Mouse (Mus musculus) right cerebral cortex, postnatal 25 days (tissue): ENCODE measurements around the gene Robo4.

Experiments
- DNase-seq: peaks from one replicate; pipeline ENCODE4 v3.0.0; 2022

Robo4 gene

DNA sequence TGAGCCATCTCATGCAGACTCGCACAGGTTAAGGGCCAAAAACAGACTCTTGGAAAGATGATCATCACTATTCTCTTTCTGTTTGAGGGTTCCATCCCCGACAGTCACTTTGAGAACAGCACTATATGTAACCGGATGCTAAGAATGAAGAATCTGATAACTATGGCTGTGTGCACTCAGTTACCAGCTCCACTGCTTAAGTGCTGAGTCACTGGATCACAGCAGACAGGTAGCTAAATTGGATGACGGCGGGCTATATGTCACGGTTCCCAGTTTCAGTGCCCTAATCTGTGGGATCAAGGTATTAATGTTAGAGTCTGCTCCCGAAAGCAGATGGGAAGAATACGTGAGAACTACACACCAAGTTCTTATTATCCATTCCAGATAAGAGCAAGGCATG lies 54.2 kb downstream of the Robo4 start:
- no peak for DNase-seq

DNA sequence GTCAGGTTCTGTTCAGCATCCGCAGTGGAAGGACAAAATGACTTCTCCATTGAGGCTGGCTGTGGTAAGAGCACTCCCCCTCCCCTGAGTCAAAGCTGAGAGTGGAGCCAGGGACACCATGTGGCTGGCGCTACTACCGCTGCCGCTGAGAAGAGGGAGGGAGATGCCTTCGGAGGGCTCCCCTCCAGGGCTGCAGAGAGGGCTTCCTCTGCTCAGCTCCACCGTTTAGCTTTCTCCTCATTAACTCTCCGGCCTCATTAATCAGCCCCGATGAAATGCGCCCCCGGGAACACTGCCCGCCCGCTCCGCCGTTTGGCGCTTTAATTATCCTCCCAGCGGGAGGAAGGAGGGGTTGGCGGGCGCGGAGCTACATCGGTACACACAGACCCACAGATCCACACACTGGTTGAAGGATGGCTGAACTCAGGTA lies 54.8 kb downstream of the Robo4 start:
- DNase-seq = peak; percentile 68

GRCm38 (mm10) chr9:37457151-37457550 lies 55.5 kb downstream of the Robo4 start:
- DNase-seq = no peak

- no peak for DNase-seq
These were observed 58.0 kb downstream of the Robo4 start for GRCm38 (mm10) chr9:37459665-37460042.

DNA sequence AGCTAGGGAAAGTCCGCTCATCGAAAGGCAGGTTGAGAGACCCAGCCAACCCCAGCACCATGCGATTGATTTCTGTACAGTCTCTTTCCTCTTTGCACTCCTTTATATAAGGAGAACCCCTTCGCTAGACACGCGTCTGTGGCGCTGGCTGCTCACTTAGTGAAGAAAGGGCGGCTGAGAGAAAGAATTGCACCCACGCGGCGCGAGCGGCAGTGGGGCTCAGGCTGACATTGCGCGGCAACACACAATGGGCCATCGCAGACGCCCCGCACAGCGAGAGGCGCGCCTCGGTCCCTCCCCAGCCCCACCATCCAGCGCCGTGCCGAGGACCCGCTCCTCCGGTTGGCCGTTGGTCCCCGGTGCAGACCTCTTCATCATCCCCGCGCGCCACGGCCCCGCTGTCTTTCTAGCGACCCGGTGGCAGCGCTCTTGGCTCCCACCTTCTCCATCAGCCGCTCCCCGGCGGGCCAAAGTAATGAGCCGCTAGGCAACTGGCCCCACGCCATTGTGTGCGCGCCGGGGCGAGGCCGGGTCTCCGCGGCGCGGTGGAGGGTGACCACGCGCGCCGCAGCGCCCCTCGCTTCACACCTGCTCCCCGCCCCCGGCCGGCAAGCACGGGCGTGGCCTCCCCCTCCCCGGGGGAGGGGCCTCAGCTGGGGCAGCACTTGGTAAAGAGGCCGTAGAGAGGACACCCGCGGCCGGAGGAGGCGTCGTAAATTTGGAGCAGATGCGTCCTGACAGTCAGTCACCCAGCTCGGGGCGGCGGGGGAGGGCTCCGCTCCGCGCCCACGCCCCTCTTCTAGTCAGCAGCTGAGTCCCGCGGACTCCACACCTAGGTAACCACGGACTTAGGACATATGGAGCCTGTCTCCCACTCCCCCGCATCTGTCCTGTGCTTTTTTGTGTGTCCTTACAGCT lies 58.6 kb downstream of the Robo4 start:
- peak; percentile 67 for DNase-seq

DNA sequence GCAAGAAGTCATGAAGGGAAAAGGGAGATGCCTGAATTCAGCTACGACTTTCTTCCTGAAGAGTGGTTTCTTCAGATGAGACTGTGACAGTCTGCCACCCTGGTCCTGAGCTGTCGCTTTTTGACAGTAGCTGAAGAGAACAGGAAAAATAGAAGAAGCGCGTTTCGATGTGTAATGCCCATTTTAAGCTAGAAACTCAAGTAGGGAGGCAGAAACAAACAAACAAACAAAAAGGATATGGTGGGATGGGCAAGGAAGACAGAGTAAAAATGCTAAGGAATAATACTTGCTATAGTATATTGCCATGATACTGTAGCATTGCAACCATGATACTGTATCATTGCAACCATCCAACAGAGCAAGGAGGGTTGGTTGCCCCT lies 59.3 kb downstream of the Robo4 start:
- DNase-seq = no peak

DNA sequence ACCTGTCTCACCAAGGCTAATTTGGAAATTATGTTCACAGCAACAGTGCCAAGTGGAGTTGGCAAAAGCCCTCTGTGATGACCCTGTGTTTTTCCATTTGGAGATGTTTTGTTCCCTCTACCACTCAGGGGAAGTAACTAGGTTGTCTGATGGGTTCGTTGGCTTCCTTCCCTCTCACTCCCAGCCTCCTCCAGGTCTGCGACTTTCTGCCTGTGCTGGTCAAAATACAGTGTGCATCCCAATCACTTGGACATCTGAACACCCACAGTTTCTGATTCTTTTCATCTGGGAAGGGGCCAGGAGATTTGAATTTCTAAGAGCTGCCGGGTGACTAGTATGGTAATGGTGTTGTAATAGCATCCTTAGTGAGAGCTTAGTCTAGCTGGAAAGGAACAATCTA lies 59.9 kb downstream of the Robo4 start:
- DNase-seq = no peak

GRCm38 (mm10) chr9:37462764-37463163 lies 61.1 kb downstream of the Robo4 start:
- DNase-seq = peak; percentile 30
